Mouse (Mus musculus) right cerebral cortex, postnatal 4 days (tissue): ENCODE measurements at regions not wholly inside any gene's neighbourhood (a gene's known extent, or its start where the extent isn't known, plus 50 kb on each side); places are given as distances from the start of the nearest gene placed in this dataset.

ENCODE experiments used
- DNase-seq: peaks from one replicate; pipeline ENCODE4 v3.0.0-alpha.2; 2022

DNA sequence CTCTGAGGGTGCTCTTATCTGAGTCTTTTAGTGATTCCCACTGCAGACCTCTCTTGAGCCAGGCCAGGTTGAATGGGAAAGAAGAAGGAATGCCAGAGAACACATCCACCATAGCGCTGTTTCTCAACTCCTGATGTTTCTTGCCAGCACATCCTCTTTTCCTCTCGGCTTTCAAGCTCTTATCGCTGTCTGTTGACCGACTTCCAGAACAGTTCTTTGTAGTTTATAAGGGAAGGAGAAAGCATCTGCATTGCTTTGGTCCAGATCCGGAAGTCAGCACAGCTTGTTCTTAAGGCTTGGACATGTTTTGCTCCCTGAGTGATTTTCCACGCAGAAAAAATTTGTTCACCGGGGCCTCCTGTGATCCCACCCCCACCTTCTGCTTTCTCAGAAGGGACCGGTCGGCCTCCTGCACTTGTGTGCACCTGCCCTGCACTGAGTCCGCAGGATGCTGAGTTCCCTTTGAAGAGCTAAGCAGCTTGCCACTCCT lies 183.7 kb downstream of the Bcl2l11 start:
- DNase-seq, result no peak

DNA sequence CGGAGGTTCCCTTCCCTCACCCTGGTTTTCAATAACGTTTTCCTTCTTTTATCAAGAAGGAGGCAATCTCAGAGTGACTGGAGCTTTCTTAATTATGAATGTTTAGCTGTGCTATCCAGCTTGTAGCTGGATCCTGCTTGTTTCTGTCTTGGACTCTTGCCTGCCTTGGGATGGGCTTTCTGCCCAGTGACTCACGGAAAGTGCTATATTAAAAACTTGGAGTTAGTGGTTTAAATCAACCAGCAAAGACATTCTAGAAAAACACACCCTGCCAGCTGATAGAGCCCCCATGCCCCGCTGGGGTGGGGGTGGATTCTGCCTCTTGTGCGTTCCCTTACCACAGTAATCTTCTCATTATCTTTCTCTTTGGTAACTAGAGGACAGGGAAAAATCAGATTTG lies 184.2 kb downstream of the Bcl2l11 start:
- peak; percentile 81 for DNase-seq

DNA sequence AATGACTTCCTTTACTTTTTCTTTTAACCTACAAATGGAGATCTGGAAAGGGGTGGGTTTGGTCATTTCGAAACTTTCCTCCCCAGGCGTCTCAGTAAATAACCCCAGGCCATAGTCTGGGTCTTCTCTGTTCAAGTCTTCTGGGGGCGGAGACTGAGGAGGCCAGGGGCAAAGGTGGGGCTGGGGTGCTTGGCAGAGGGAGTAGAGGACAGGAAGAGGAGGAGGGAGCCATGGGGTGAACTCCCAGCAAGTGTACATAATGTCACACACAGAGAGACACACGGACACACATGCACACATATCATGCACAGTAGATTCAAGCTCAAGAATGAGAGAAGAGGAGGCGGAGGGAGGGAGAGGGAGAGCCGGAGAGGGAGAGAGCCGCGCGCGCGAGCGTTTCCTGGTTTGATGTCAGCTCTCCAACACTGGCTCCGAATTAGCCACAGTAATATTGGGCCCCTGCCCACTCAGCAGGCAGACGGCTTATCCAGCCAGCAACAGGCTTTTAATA lies 186.3 kb downstream of the Bcl2l11 start:
- peak; percentile 66 for DNase-seq

DNA sequence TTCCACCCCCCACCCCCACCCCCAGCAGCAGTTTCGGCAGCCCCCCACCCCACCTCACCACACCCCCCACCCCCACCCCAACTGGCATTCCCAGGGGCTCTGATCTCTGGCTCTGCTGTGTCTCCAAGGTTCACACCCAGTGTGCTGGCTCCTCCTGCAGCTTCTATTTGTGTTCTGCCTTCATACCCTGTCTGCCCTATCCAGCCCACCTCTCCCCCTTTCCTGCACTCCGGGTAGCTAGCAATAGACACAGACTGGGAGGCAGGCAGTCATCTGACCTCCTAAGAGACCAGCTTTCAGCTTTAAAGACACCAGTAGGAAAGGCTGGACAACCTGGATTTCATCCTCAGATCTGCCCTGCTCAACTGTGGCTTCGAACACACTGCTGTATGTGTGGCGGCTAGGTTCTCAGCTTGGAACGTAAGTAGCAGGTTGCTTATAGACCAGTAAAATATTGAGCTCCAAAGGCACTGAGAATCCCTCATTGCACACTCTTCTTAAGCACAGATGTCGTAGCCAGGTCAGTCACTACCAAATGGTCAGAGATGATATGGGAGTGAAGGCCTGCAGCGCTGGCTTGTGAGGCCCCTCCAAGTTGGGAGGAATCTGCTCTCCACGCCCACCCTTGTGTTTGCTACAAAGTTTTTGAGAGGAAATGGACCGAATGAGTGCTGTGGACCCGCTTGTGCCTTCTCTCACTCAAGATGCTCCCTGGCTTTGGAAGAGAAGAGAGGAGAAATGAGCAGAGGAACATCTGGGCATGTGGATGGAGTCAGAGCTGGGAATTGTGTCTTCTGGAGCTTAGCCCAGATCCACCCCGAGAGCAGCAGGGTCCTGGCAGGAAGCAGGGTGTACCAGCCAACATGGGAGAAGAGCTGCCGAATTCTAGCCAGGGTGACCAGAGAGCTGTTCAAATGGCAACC lies 187.1 kb downstream of the Bcl2l11 start:
- no peak for DNase-seq

DNA sequence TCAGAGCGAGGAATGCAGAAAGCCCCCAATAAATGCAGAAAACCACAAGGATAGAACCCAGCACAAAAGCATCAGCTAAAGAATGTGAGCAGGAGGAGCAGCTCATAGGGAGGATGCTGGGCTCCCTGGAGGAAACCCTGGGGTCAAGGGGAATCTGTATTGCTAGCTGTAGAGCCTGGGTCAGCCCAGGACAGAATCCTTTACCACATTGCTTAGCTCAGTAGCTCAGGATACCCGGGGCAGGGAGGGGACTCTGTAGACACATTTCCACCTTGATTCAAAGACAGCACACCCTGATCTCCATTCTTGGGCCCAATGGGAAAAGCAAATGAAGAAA lies 187.7 kb downstream of the Bcl2l11 start:
- DNase-seq, result no peak

DNA sequence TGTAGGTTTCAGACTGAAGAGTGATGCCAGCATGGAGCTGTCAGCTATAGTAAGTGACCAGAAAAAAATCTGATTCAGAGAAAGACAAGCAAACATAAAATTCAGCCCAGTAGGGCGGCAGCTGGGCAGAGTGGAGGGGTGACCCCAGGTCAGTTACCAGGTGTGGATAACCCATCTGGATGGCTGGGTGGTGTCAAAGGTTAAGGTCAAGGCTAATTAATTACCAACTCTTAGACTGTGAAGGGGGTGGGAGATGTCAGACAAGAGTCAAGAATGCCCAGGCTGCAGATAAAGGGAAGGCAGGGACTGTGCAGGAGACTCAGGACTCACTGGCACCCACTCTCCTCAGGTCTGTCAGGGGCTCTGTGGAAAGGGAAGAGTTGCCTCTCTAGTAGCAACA lies 188.1 kb downstream of the Bcl2l11 start:
- DNase-seq, result no peak

DNA sequence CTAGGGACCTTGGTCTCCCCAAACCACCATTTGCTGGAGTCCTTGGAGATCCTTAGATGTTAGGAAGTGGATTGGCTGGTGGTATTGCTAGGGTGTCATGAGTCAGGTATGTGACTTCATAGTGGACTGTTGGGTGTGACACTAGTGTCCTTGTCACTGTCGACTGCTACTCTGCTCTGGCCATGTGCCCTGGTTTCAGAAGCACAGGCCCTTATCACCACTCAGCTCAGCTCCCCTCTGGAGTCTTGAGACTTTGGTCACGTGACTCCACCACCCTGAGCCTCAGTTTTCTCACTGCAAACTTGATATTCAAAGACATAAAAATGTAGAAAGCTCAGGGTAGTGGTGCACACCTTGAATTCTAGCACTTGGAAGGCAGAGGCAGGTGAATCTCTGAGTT lies 190.7 kb downstream of the Bcl2l11 start:
- DNase-seq, result no peak

DNA sequence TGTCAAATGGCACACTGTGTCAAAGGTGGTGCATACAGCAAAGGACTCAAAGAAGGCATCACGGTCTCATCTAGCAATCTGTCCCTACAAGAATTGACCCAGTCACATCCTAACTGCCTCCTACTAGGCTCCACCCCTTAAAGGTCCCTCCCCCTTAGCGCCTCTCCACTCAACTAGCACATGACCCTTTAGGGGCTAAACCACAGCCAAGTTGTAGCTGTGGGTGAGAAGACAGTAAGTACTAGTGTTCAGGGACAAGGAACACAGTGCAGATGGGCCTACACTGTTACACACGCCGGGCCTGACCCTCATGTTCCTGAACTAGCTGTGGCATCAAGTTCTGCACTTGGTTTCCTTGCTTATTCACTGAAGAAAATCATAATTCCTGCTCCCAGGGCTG lies 192.4 kb downstream of the Bcl2l11 start:
- no peak for DNase-seq

DNA sequence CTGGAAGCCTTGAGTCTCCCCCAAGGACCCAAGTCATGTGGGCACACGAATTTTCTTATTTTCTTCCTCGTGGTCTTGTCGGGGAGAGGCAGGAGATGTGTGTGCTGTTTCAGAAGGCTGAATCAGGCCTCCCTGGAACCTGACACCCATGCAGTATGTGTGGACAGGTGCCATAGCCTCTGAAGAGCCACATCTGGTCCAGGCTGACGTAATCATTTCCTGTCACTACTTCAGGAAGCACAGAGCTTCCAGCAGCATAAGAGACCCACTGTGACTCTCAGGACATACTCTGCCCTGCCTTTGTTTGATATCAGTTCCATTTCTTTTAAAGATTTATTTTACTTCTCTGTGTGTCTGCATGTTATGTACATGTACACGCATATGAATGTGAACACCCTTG lies 193.1 kb downstream of the Bcl2l11 start:
- DNase-seq, result no peak

DNA sequence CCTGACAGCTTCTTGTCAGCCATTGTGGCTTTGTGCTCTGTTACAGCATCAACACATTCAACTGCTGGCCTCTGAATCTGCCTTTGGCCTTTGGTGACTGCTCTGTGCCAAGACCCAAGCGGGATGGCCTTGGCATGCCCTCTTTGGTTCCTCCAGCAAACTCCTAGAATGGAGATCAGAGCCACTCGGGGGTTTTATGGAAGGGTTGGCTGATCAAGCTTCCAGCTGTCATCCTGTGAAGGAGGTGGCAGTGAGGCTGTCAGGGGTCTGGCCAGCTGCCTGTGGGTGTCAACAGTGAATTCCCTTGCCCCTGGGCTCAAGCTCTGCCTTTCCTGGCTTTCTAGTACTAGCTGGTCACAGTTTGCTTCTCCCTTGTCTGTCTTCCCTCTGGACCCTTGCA lies 195.6 kb downstream of the Bcl2l11 start:
- DNase-seq, result no peak

DNA sequence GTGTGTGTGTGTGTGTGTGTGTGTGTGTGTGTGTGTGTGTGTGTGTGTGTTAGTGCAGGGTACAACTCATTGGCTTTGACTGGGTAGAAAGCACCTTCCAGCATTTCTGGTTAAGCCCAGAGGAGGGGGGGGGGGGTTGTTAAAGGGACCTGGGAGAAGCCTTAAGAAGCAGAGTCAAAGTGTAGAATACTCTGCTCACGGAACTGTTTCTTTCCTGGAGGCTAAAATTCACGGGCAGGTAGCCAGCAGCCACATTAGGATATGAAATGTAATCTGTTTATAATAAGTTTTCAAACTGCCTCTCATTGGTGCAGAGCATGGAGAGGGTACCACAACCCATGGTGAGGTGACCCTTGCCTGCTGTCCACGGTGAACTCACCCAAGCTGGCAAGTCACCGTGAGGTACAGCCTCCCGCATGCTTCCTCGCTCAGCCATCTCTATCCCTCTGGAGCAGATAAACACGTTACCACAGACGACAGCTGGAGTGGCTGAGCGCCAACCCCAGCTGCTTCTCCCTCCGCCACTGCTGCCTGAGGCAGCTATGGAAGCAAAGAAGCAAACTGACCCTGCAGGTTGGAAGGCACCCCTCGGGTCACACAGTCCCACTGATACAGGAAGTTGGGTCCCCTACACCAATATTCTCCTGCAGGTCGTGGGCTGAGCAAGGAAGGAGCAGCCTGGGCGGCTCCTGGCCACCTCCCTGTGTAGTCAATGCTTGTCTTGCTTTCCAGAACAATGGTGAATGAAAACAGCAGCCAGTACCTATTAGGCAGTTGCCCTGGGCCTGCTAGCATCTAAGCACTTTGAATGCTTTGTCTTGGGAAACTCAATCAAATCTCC lies 198.6 kb downstream of the Bcl2l11 start:
- peak; percentile 37 for DNase-seq

DNA sequence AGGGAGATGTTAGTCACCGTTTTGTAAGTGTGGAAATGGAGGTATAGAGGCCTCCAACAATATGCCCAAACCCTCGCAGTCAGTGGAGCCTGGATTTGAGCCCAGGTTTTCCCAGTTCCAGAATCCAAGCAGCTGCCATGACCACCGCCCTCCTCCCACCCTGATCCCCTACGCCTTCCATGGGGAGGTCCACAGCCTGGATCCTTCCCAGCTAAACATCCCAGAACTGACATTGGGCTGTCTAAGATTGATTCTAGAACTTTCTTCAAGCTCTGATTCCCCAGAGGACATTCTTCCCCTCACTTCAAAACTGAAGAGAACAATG lies 199.2 kb downstream of the Bcl2l11 start:
- DNase-seq, result no peak

DNA sequence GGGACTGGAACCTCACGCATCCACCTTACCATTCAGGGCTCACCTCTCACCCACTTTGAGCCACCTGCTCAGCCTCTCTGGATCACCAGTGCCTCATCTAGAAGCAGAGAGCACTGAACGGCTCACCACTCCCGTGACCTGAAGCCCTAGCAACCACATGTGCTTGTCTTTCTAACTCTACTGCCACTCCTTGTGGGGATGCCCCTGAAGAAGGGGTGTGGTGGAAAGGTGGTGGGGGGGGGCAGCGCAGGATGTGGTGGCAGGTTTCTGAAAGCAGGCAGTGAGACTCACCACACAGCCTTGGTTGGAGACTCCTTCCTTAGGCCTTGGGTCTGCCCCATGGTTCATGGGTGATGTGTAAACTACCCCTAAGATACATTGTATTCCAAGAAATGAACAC lies 199.6 kb downstream of the Bcl2l11 start:
- DNase-seq, result no peak

DNA sequence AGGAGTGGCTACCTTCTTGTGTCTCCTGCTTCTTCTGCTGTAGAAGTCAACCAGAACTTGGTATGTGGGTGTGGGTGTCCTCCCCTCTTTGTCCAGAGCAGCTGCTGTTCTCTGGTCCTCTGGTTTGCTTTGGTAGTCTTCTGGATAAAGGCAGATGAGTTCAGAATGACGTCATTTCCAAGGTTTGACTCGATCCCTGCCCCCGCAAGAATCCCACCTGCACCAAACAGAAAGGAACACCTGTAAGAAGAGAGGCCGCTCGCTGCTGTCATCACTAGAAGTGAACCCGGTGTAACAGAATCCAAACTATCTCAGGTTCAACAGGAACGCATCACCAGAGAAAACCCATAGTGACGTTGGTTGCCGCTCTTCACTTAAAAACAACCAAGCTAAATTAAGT lies 205.0 kb downstream of the Bcl2l11 start:
- DNase-seq, result no peak

DNA sequence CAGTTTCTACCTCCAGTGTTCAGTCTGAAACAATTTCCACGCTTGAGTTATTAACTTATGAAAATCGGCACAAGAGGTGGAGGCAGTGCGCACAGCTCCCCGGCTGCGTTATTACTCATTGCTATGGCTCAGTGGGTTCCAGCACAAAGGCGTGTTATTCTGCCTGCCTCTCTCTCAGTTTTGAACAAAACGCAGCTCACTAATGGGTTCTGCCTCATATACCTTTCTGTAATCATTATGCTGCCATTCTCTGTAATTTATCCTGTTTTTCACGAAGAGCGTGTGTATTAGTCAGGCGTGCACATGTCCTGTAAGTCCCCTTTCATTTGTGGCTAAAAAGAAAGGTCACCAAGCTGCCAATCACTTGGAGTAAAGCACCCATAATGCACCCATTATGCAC lies 205.4 kb downstream of the Bcl2l11 start:
- DNase-seq, result no peak

DNA sequence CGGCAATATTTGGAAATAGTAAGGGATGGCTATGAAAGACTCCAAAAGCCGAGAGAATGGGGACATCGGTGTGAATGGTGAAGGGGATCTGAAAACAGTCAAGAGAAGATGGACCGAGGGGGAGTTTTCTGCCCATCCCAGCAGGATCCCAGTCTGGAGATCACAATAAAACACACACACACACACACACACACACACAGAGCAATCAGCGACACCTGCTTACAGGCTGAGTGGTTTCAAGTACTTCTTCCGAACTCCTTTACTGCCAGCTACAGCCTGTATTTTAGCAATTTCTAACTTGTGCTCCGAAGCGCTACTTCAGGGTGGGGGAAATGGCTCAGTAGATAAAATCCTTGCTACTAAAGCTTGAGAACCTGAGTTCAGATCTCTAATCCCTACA lies 205.8 kb downstream of the Bcl2l11 start:
- no peak for DNase-seq

DNA sequence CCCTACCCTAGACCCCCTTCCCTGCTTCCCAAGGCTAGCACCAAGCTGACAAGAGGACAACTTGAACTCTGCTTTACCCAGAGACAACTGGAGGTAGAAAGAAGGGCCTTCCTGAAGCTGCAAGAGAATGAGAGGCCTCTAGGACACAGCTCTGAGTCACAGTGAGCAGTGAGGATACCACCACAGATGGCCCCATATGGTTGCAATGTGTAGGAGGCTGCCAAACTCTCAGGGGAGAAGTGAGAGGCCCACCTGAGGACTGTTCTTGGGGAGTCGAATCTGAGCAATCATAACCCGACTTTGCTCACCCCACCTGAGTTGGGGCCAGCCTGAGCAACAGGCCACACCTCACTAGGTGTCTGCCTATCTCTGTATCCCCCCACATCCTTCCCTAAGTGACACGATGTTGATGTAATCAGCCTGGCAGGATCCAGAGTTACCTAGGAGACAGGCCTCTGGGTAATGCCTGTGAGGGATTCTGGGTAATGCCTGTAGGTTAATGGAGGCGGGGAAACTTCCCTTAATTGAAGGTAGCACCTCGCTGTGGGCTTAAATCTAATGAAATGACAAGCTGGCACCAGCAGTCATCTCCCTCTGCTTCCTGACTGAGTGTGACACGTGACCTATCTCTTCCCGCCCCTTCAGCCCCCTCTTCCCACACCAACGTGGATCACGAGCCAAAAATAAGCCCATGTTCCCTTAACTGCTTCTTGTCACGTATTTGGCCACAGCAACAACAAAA lies 207.7 kb downstream of the Bcl2l11 start:
- DNase-seq, result no peak

DNA sequence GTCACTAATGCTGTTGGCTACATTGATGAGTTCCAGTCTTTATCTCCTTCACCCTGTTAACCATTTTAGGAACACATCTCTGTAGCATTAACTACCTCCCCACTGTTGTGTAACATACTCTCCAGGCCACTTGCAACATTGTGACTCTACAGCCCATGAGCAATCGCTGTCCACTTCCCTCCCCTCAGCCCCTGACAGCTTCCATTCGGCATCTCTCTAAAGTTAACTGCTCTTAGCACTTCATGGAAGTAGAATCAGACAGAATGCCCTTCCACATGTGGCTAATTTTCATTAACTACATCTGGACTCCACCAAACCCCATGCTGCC lies 208.3 kb downstream of the Bcl2l11 start:
- no peak for DNase-seq

DNA sequence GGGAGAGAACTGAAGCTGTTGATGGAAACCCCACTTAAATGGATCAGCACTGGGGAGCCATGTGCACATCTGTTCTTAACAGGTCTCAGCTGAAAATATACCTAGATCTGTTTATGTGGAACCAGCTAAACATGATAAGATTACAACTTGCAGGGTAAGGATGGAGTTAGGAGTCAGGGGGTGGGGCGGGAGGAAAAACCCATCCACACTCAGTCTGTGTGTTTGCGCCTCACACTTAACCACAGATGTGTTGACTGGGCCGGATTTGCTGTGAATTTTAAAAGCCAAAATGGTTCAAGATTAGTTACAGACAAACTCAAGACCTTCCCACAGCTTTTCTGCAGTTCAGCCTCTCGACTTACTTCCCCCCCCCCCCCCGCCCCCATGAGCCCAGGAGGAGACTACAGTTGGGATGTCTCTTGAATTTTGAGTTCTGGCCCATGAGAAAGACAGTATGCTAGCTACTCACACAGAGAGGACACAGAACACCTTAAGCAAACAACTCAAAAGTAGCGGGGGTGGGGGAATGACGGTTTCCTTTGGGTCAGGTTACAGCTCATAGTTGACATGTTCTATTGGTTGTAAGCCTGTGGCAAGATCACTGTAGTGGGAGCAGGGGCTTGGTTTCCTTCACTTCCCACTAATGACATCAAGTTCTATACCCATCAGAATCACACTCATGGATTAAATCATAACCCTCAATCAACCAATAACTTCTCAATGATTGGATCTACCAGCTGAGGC lies 209.1 kb downstream of the Bcl2l11 start:
- no peak for DNase-seq

DNA sequence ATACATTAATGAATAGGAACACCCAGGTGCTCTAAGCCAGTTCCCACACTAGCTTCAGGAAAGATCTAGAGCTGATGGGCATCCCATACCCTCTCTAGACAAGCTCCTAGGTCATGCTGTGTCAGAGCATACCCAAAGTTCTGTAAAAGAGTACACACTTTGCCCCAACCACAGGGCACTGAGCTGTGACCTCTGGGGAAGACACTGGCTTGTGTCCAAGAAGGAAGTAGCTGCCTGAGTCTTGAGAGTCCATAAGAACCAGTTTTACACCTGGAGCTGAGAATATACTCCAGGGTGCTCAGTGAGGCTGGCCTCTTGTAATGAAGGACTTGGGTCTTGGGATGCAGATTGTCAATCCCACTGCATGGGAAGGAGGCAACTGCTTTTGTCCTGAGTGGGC lies 211.4 kb downstream of the Bcl2l11 start:
- DNase-seq, result no peak

DNA sequence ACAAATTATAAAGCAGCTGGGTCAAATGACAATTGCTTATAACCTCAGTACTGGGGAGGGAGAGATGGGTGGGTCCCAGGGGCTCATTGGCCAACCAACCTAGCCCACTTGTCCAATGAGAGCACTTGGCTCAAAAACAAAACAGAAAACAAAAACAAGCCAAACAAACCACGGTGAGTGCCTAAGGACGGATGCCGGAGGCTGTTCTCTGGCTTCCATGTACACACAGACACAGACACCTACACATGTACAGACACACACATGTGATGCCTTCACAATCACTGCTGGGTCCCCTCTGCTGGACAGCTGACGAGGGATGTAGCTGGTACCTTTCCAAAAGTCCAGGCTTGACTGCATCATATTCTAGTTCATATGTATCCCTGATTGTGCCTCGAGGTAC lies 212.0 kb downstream of the Bcl2l11 start:
- DNase-seq, result no peak

DNA sequence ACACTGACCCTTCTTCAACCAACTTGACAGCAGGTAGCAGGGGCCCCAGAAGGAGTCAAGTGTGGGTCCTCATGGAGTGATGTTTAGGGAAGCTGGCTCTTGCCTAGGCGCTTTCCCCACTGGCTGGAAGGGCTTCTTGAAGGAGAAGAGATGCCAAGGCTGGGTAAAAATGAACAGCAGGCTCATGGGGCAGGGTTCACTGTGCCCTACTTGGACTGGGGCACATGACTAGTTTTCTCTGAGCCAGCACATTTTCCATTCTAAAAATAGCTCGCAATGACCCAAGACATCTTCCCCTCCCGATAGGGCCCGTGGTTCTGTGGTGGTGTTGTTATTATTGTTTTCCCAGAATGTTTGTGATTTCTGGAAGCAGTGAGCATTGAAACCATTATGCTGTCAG lies 212.6 kb downstream of the Bcl2l11 start:
- DNase-seq, result no peak
